Mouse (Mus musculus) brain, embryonic 14.5 days (tissue): ENCODE data around the gene Myocd. TPM values are rescaled to one million over a fixed set of nuclear protein-coding genes. Genes with fewer than 3 reads are reported as not detected.

Experiments used
- DNase-seq: peaks from one replicate; pipeline ENCODE4 v3.0.0-alpha.2; 2011; ENCODE audit warnings: low read depth
- CTCF ChIP-seq: fragments of 200-500 bp; IDR thresholded peaks from 2 replicates; pipeline ENCODE4 v1.5.1; 2012; ENCODE audit warnings: inconsistent platforms, mild to moderate bottlenecking, moderate library complexity, borderline replicate concordance; ENCODE audit not compliant: insufficient read depth, insufficient read length; ENCODE audit errors: extremely low read depth
- POLR2A ChIP-seq: fragments of 200-500 bp; IDR thresholded peaks from 2 replicates; pipeline ENCODE4 v1.6.1; 2012; ENCODE audit warnings: mild to moderate bottlenecking, inconsistent platforms, borderline replicate concordance; ENCODE audit not compliant: poor library complexity, insufficient read depth, insufficient read length, severe bottlenecking; ENCODE audit errors: extremely low read depth
- polyA plus RNA-seq: library from polyadenylated mRNA; depleted of rRNA; stranded (reverse); fragments of >200 nt; gene quantifications from 2 replicates; pipeline ENCODE4 v1.2.3, GENCODE M21; 2012; rRNA removed

The Myocd gene
- polyA plus RNA-seq: 0.10 and 0.40 TPM in 2 replicates

- DNase-seq: peak; percentile 81
- TF ChIP-seq CTCF: no peak
Measured at GRCm38 (mm10) chr11:65269851-65270473, at the start of gene Myocd. Gene Myocd (minus strand): TSS chr11:65269989.

GRCm38 (mm10) chr11:65303824-65304223 is 34.0 kb upstream of the Myocd start:
- TF ChIP-seq POLR2A (no peak), CTCF (no peak)
- no peak for DNase-seq

GRCm38 (mm10) chr11:65294128-65294833 is 24.5 kb upstream of the Myocd start:
- TF ChIP-seq POLR2A (no peak), CTCF (no peak)
- DNase-seq: no peak

GRCm38 (mm10) chr11:65292994-65293393 is 23.2 kb upstream of the Myocd start:
- no peak for TF ChIP-seq POLR2A
- no peak for TF ChIP-seq CTCF
- DNase-seq: no peak

- peak; percentile 46 for DNase-seq
- TF ChIP-seq CTCF (no peak), POLR2A (no peak)
Measured at GRCm38 (mm10) chr11:65287706-65288105, 17.9 kb upstream of the Myocd start.

GRCm38 (mm10) chr11:65286211-65286610 is 16.4 kb upstream of the Myocd start:
- no peak for TF ChIP-seq CTCF
- TF ChIP-seq POLR2A: no peak
- DNase-seq: no peak

GRCm38 (mm10) chr11:65275441-65275840 is 5.7 kb upstream of the Myocd start:
- no peak for DNase-seq
- TF ChIP-seq POLR2A (no peak), CTCF (no peak)

GRCm38 (mm10) chr11:65271000-65271399 is 1.2 kb upstream of the Myocd start:
- DNase-seq: peak; percentile 35
- no peak for TF ChIP-seq POLR2A

- DNase-seq: peak; percentile 63
- TF ChIP-seq POLR2A (no peak), CTCF (peak; percentile 38; the same call in 1 of the 2 replicates)
Measured at GRCm38 (mm10) chr11:65268310-65268709, 1.5 kb downstream of the Myocd start.

- DNase-seq: no peak
- no peak for TF ChIP-seq CTCF
- TF ChIP-seq POLR2A: no peak
Measured at GRCm38 (mm10) chr11:65263466-65263865, 6.3 kb downstream of the Myocd start.

- TF ChIP-seq CTCF (no peak), POLR2A (no peak)
- DNase-seq: no peak
Measured at GRCm38 (mm10) chr11:65258997-65259396, 10.8 kb downstream of the Myocd start.

GRCm38 (mm10) chr11:65256143-65256542 is 13.6 kb downstream of the Myocd start:
- TF ChIP-seq POLR2A (no peak), CTCF (no peak)
- peak; percentile 20 for DNase-seq

- no peak for DNase-seq
- no peak for TF ChIP-seq POLR2A
- no peak for TF ChIP-seq CTCF
Measured at GRCm38 (mm10) chr11:65255564-65255963, 14.2 kb downstream of the Myocd start.

GRCm38 (mm10) chr11:65250366-65250765 is 19.4 kb downstream of the Myocd start:
- no peak for DNase-seq
- TF ChIP-seq POLR2A: no peak
- TF ChIP-seq CTCF: no peak

GRCm38 (mm10) chr11:65246301-65247054 is 23.3 kb downstream of the Myocd start:
- no peak for DNase-seq
- no peak for TF ChIP-seq CTCF
- TF ChIP-seq POLR2A: no peak
